Mouse (Mus musculus): Measurements from ENCODE around the gene Lce1e. TPM values are rescaled to one million over a fixed set of nuclear protein-coding genes. Genes with fewer than 3 reads are reported as not detected.

Lce1e gene
- polyA plus RNA-seq, 1 experiment from 2014 or later = not detected

GRCm38 (mm10) chr3:92670215-92670614 lies 38.7 kb downstream of the Lce1e start, which contains the start of gene Lce1a2:
Lce1a2 (minus strand) TSS chr3:92670315.
- H3K9me3 ChIP-seq (replicated peaks) = no peaks in the 10 kb centered on the region
- H3K27me3 ChIP-seq = no peaks in the 10 kb centered on the region
- no peak within 1 kb of the TSS for H3K9ac ChIP-seq
- no peak within 1 kb of the TSS for H3K4me2 ChIP-seq
- H3K4me3 ChIP-seq (replicated peaks) = no peak within 1 kb of the TSS
- no peaks in the 10 kb centered on the region for H3K36me3 ChIP-seq (replicated peaks)
- H3K4me1 ChIP-seq (replicated peaks) = no peaks in the 10 kb centered on the region
- no peak for ATAC-seq (ENCODE audit: insufficient read depth)
- no peak within 1 kb of the TSS for H3K27ac ChIP-seq (replicated peaks)

Other genes starting within 250 kb of the Lce1e start
- 0.20 and 0.22 TPM in 2 replicates for gene Sprr1a, start 223.2 kb downstream of the Lce1e start, polyA plus RNA-seq (2015; fragmentation: Nextera tagmentation; extraction: Ambion mirVana)
- not detected in 2 replicates for gene Sprr4, start 208.6 kb downstream of the Lce1e start, polyA plus RNA-seq (2015; fragmentation: Nextera tagmentation; extraction: Ambion mirVana)
- gene 2310046K23Rik, start 174.6 kb downstream of the Lce1e start, polyA plus RNA-seq (2015; fragmentation: Nextera tagmentation; extraction: Ambion mirVana) = not detected in 2 replicates
- gene Ivl, start 135.3 kb downstream of the Lce1e start, polyA plus RNA-seq (2015; fragmentation: Nextera tagmentation; extraction: Ambion mirVana) = 0.08 TPM in 1 of 2 replicates, not detected in the other
- not detected in 2 replicates for gene Smcp, start 120.1 kb downstream of the Lce1e start, polyA plus RNA-seq (2015; fragmentation: Nextera tagmentation; extraction: Ambion mirVana)
- gene 2210017I01Rik, start 101.6 kb downstream of the Lce1e start, polyA plus RNA-seq (2015; fragmentation: Nextera tagmentation; extraction: Ambion mirVana) = not detected in 2 replicates
- 0.15 TPM in 1 of 2 replicates, not detected in the other for gene Lce6a, start 87.4 kb downstream of the Lce1e start, polyA plus RNA-seq (2015; fragmentation: Nextera tagmentation; extraction: Ambion mirVana)
- gene Lce1a1, start 60.8 kb downstream of the Lce1e start, polyA plus RNA-seq (2015; fragmentation: Nextera tagmentation; extraction: Ambion mirVana) = not detected in 2 replicates
- gene Lce1b, start 52.1 kb downstream of the Lce1e start, polyA plus RNA-seq (2015; fragmentation: Nextera tagmentation; extraction: Ambion mirVana) = not detected in 2 replicates
- gene Lce1a2, start 38.8 kb downstream of the Lce1e start, polyA plus RNA-seq (2015; fragmentation: Nextera tagmentation; extraction: Ambion mirVana) = not detected in 2 replicates
- gene Lce1c, start 29.8 kb downstream of the Lce1e start, polyA plus RNA-seq (2015; fragmentation: Nextera tagmentation; extraction: Ambion mirVana) = not detected in 2 replicates
- gene Lce1d, start 21.9 kb downstream of the Lce1e start, polyA plus RNA-seq (2015; fragmentation: Nextera tagmentation; extraction: Ambion mirVana) = not detected in 2 replicates
- not detected in 2 replicates for gene Lce1f, start 11.3 kb upstream of the Lce1e start, polyA plus RNA-seq (2015; fragmentation: Nextera tagmentation; extraction: Ambion mirVana)
- not detected in 2 replicates for gene Gm38119, start 30.0 kb upstream of the Lce1e start, polyA plus RNA-seq (2015; fragmentation: Nextera tagmentation; extraction: Ambion mirVana)
- gene Lce1g, start 43.3 kb upstream of the Lce1e start, polyA plus RNA-seq (2015; fragmentation: Nextera tagmentation; extraction: Ambion mirVana) = not detected in 2 replicates
- gene Lce1h, start 56.0 kb upstream of the Lce1e start, polyA plus RNA-seq (2015; fragmentation: Nextera tagmentation; extraction: Ambion mirVana) = not detected in 2 replicates
- not detected in 2 replicates for gene Lce1i, start 69.8 kb upstream of the Lce1e start, polyA plus RNA-seq (2015; fragmentation: Nextera tagmentation; extraction: Ambion mirVana)
- not detected in 2 replicates for gene Lce1j, start 81.4 kb upstream of the Lce1e start, polyA plus RNA-seq (2015; fragmentation: Nextera tagmentation; extraction: Ambion mirVana)
- not detected in 2 replicates for gene Lce1k, start 98.8 kb upstream of the Lce1e start, polyA plus RNA-seq (2015; fragmentation: Nextera tagmentation; extraction: Ambion mirVana)
- not detected in 2 replicates for gene Kprp, start 118.2 kb upstream of the Lce1e start, polyA plus RNA-seq (2015; fragmentation: Nextera tagmentation; extraction: Ambion mirVana)
- gene Lce1l, start 142.2 kb upstream of the Lce1e start, polyA plus RNA-seq (2015; fragmentation: Nextera tagmentation; extraction: Ambion mirVana) = not detected in 2 replicates
- gene 2310050C09Rik, start 161.1 kb upstream of the Lce1e start, polyA plus RNA-seq (2015; fragmentation: Nextera tagmentation; extraction: Ambion mirVana) = not detected in 2 replicates
- not detected in 2 replicates for gene Lce3a, start 217.2 kb upstream of the Lce1e start, polyA plus RNA-seq (2015; fragmentation: Nextera tagmentation; extraction: Ambion mirVana)
- not detected in 2 replicates for gene Lce3b, start 223.9 kb upstream of the Lce1e start, polyA plus RNA-seq (2015; fragmentation: Nextera tagmentation; extraction: Ambion mirVana)
- gene Lce3c, start 235.4 kb upstream of the Lce1e start, polyA plus RNA-seq (2015; fragmentation: Nextera tagmentation; extraction: Ambion mirVana) = not detected in 2 replicates
- gene Lce3d, start 248.3 kb upstream of the Lce1e start, polyA plus RNA-seq (2015; fragmentation: Nextera tagmentation; extraction: Ambion mirVana) = not detected in 2 replicates

All from liver, embryonic 15.5 days (tissue).